Mouse (Mus musculus): Measurements from ENCODE around the gene Fgd5.

DNA sequence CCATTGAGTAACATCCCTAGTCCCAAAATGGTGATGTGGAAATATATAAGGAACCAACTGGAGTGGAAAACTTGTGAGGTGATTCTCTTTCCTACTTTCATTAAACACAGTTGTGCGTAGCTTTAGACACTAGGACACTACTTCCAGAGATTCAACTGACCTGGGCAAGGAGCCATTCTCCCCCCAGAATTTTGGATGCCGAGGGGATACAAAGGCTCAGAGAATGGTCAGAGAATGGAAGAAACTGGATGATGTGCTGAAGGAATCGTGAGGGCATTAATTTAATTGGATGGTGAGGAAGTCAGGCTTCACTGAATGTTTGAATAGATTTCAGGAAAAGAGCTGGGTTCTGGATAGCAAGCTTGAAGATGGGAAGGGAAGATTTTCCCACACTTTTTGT lies 114.1 kb downstream of the Fgd5 start:
- no peak for TF ChIP-seq ZC3H11A (IDR thresholded peaks at IDR 0.05; ENCODE audit: low read depth, low read length)
- no peak for TF ChIP-seq NRF1 (IDR thresholded peaks at IDR 0.05; ENCODE audit: low read depth, low read length)
- TF ChIP-seq POLR2A (IDR thresholded peaks at IDR 0.05; ENCODE audit: low read depth, low read length) = no peak
- TF ChIP-seq CTCF (conservative IDR thresholded peaks at IDR 0.05 in 1 of 2, IDR thresholded peaks at IDR 0.05 in 1 of 2; ENCODE audit: low read depth in 2 of 2, low read length in 2 of 2) = no peak
- no peak for TF ChIP-seq JUN (IDR thresholded peaks at IDR 0.05; ENCODE audit: insufficient read depth, low read depth, low read length)
- TF ChIP-seq MAX (IDR thresholded peaks at IDR 0.05; ENCODE audit: low read length) = no peak

Measured in CH12.LX (cell line).